Mouse (Mus musculus) forebrain, embryonic 16.5 days (tissue): ENCODE data around the gene Ccdc190. TPM values are rescaled to one million over a fixed set of nuclear protein-coding genes. Genes with fewer than 3 reads are reported as not detected.
A peak's percentile ranks its signal among the peaks of the same experiment; 100 is the strongest.

Experiments
- ATAC-seq: fragments of 200-750 bp; cut with Nextera tagmentation; 2 replicates; pipeline ENCODE4 v1.8.0; 2017; ENCODE audit warnings: mild to moderate bottlenecking, moderate library complexity
- H3K27ac ChIP-seq: fragments of 300-500 bp; sonication (generic); 2 replicates; pipeline ENCODE4 v1.5.1; 2014; ENCODE audit warnings: low read length, control low read depth
- H3K27me3 ChIP-seq: fragments of 300-500 bp; sonication (generic); replicated peaks from 2 replicates; pipeline ENCODE4 v1.6.1; 2014; ENCODE audit warnings: low read length; ENCODE audit not compliant: control insufficient read depth, insufficient read depth
- H3K36me3 ChIP-seq: fragments of 300-500 bp; sonication (generic); 2 replicates; pipeline ENCODE4 v1.6.1; 2014; ENCODE audit not compliant: control insufficient read depth, insufficient read depth
- H3K4me1 ChIP-seq: fragments of 300-500 bp; sonication (generic); replicated peaks from 2 replicates; pipeline ENCODE4 v1.6.1; 2014; ENCODE audit warnings: low read length; ENCODE audit not compliant: control insufficient read depth, insufficient read depth
- H3K4me2 ChIP-seq: fragments of 300-500 bp; sonication (generic); 2 replicates; pipeline ENCODE4 v1.6.1; 2014; ENCODE audit warnings: mild to moderate bottlenecking, low read length, control low read depth
- H3K4me3 ChIP-seq: fragments of 300-500 bp; sonication (generic); replicated peaks from 2 replicates; pipeline ENCODE4 v1.5.1; 2014; ENCODE audit warnings: mild to moderate bottlenecking, low read length, control low read depth
- H3K9ac ChIP-seq: fragments of 300-500 bp; sonication (generic); replicated peaks from 2 replicates; pipeline ENCODE4 v1.6.1; 2014; ENCODE audit warnings: low read depth, low read length, control low read depth
- H3K9me3 ChIP-seq: fragments of 300-500 bp; sonication (generic); 2 replicates; pipeline ENCODE4 v1.6.1; 2016; ENCODE audit warnings: low read length; ENCODE audit not compliant: control insufficient read depth
- WGBS: fragments of 180-500 bp; shearing (Covaris S2); extraction: QIAGEN DNeasy Blood & Tissue Kit; methylation state at CpG from one replicate; pipeline ENCODE4 v1.1.7; 2014; 5-methylcytosine and 5-hydroxymethylcytosine counted together
- polyA plus RNA-seq: library from polyadenylated mRNA; unstranded; fragments of >200 nt; fragmentation: Nextera tagmentation; extraction: Ambion mirVana; gene quantifications from 2 replicates; pipeline ENCODE4 v1.2.1, GENCODE M21; 2015

The Ccdc190 gene
- polyA plus RNA-seq, 1 experiment from 2014 or later = 1.7 TPM

DNA sequence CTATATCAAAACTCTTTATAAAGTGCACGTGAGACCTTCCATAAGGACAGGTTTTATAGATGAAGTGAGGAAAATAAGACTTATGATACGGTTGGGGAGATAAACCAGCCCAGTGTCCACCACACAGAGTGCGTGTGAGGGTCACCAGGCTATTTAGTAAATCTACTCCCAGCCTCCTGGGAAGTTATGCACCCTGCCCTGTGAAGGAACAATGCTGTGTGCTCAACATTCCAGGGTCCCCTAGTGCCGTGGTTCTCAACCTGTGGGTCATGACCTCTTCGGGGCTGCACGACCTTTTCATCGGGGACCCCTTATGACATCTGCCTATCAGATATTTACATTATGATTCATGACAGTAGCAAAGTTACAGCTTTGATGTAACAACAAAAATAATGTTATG lies 19.8 kb downstream of the Ccdc190 start:
- H3K4me3 ChIP-seq = no peak overlapping the region
- WGBS = 86% methylated on average over 7 of the region's 7 CpGs
- H3K4me1 ChIP-seq = no peaks in the 10 kb centered on the region
- H3K9me3 ChIP-seq = peaks cover 7% of the 10 kb centered on the region
- H3K36me3 ChIP-seq = peaks cover 11% of the 10 kb centered on the region
- no peak overlapping the region for H3K4me2 ChIP-seq
- H3K9ac ChIP-seq = no peak overlapping the region
- ATAC-seq = no peak
- no peak overlapping the region for H3K27ac ChIP-seq
- H3K27me3 ChIP-seq = no peaks in the 10 kb centered on the region

DNA sequence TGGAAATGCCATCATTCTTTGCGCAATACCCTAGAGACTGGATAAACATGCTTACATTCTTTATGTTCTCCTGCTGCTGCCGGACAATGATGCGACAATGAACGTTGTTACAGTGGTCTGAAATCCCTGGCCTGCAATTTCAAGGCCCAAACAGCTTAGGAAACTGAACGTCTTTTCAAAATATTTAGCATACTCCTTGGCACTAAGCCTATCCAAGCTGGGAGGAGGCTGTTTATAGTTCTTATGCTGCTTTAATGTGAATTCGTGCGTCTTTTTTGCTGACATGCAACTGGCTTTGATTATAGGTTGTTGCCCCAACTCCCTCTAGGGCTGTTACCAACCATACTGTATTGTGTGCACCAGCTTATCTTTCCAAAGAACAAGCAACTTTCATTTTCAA lies 20.4 kb downstream of the Ccdc190 start:
- Histone ChIP-seq H3K9me3 (peaks cover 7% of the 10 kb centered on the region), H3K4me3 (no peak overlapping the region), H3K27ac (no peak overlapping the region), H3K4me1 (no peaks in the 10 kb centered on the region), H3K9ac (no peak overlapping the region), H3K27me3 (no peaks in the 10 kb centered on the region), H3K4me2 (no peak overlapping the region), H3K36me3 (peaks cover 11% of the 10 kb centered on the region)
- ATAC-seq = no peak
- 78% methylated on average over 7 of the region's 7 CpGs for WGBS

DNA sequence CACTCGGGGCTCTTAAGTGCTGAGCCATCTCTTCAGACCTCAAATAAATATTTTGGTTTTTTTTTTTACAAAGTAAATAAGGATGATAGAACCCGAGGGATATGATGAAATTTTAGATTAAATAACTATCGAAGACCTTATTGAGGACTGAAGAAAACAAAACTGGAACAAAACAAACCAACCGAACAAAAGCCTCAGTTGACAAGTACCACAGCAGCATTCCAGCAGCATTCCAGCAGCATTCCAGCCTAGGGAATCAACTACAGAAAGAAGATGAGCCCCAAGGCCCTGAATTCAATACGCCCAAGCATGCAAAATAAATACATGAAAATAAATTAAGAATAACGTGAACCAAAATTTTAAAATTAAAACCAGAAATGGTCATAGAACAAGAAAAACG lies 21.5 kb downstream of the Ccdc190 start:
- H3K4me1 ChIP-seq = no peaks in the 10 kb centered on the region
- H3K4me3 ChIP-seq = no peak overlapping the region
- H3K4me2 ChIP-seq = no peak overlapping the region
- H3K9me3 ChIP-seq = peaks cover 1% of the 10 kb centered on the region; the same call in 1 of the 2 replicates
- H3K9ac ChIP-seq = no peak overlapping the region
- no peak for ATAC-seq
- H3K36me3 ChIP-seq = peaks cover 20% of the 10 kb centered on the region
- WGBS = 86% methylated on average over 7 of the region's 7 CpGs
- no peak overlapping the region for H3K27ac ChIP-seq
- H3K27me3 ChIP-seq = no peaks in the 10 kb centered on the region

DNA sequence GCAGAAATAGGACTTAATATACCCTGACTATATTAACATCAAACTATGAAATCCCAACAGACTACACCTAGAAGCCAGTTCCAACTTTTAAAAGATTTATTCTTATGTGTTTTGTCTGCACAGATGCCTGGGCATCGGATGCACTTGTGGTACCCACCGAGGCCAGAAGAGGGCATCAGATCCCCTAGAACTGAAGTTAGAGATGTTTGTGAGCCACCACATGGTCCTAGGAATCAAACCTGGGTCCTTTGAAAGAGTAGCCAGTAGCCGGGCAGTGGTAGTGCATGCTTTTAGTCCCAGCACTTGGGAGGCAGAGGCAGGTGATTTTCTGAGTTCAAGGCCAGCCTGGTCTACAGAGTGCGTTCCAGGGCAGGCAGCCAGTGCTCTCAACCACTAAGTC lies 22.2 kb downstream of the Ccdc190 start:
- no peak overlapping the region for H3K27ac ChIP-seq
- peaks cover 24% of the 10 kb centered on the region for H3K36me3 ChIP-seq
- no peak overlapping the region for H3K4me3 ChIP-seq
- no peak overlapping the region for H3K9ac ChIP-seq
- H3K27me3 ChIP-seq = no peaks in the 10 kb centered on the region
- 95% methylated on average over 4 of the region's 4 CpGs for WGBS
- H3K4me1 ChIP-seq = no peaks in the 10 kb centered on the region
- no peak for ATAC-seq
- no peaks in the 10 kb centered on the region for H3K9me3 ChIP-seq
- H3K4me2 ChIP-seq = no peak overlapping the region

DNA sequence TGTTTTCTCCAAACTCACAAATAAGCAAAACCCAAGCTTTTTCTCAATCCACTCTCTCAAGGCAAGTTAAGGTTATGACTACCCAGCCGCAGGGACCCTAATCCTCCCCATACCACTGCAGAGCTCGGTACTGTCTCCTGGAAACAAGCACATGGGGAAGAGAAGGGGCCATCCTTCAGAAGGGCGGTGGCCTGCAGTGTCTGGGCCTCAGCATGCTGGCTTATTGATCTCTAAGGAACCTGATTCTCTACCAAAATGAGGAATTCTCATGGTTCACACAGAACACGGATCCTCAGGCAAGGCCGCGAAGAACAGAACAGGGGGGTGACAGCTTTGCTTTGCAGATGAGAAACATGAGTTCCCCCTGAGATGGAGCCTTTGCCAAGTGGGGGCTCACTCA lies 23.1 kb downstream of the Ccdc190 start:
- Histone ChIP-seq H3K27me3 (no peaks in the 10 kb centered on the region), H3K36me3 (peaks cover 24% of the 10 kb centered on the region), H3K4me3 (no peak overlapping the region), H3K27ac (no peak overlapping the region), H3K4me2 (no peak overlapping the region), H3K4me1 (no peaks in the 10 kb centered on the region), H3K9ac (no peak overlapping the region), H3K9me3 (no peaks in the 10 kb centered on the region)
- ATAC-seq = no peak
- WGBS = 95% methylated on average over 6 of the region's 6 CpGs

DNA sequence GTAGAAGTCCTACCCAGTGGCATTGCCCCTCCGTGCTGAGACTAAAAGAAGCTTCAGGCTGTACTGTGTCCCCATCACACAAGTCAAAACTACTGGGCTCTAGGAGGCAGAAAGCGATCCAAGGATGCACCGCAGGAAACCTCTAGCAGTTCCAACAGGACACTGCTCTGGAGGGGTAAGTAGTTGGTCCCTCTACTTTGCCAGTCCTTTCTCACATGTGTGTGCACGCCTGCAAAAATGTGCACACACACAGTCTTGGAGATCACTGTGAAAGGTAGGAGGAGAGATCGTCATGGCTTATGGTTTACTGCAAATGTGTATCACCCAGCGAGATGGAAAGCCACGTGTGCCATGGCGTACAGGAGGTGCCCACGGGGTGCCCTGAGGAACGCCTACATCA lies 24.2 kb downstream of the Ccdc190 start:
- Histone ChIP-seq H3K4me1 (no peaks in the 10 kb centered on the region), H3K36me3 (peaks cover 29% of the 10 kb centered on the region), H3K9me3 (no peaks in the 10 kb centered on the region), H3K27me3 (no peaks in the 10 kb centered on the region), H3K27ac (no peak overlapping the region), H3K4me3 (no peak overlapping the region), H3K4me2 (no peak overlapping the region), H3K9ac (no peak overlapping the region)
- WGBS = 94% methylated on average over 10 of the region's 10 CpGs
- no peak for ATAC-seq

DNA sequence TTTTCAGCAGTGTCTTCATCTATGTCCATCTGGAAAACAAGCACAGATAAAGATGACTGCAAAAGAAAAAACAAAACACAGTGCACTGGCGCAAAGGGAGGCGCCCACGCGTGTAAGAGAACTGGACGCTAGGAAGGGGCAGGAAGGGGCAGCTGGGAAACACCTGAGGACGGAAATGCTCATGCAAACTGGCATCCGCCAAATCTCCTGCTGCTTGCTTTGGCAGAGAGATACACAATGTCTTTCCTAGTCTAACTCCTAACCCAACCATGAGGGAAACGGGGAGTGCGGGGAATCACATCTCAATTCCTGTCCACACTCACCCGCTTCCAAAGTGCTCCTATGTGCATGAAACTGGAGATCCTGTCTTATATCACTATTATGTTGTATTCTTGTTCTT lies 24.7 kb downstream of the Ccdc190 start:
- no peaks in the 10 kb centered on the region for H3K9me3 ChIP-seq
- H3K9ac ChIP-seq = no peak overlapping the region
- H3K4me3 ChIP-seq = no peak overlapping the region
- H3K4me1 ChIP-seq = no peaks in the 10 kb centered on the region
- WGBS = 99% methylated on average over 10 of the region's 10 CpGs
- no peak overlapping the region for H3K4me2 ChIP-seq
- H3K27me3 ChIP-seq = no peaks in the 10 kb centered on the region
- no peak overlapping the region for H3K27ac ChIP-seq
- ATAC-seq = no peak
- H3K36me3 ChIP-seq = peaks cover 32% of the 10 kb centered on the region

DNA sequence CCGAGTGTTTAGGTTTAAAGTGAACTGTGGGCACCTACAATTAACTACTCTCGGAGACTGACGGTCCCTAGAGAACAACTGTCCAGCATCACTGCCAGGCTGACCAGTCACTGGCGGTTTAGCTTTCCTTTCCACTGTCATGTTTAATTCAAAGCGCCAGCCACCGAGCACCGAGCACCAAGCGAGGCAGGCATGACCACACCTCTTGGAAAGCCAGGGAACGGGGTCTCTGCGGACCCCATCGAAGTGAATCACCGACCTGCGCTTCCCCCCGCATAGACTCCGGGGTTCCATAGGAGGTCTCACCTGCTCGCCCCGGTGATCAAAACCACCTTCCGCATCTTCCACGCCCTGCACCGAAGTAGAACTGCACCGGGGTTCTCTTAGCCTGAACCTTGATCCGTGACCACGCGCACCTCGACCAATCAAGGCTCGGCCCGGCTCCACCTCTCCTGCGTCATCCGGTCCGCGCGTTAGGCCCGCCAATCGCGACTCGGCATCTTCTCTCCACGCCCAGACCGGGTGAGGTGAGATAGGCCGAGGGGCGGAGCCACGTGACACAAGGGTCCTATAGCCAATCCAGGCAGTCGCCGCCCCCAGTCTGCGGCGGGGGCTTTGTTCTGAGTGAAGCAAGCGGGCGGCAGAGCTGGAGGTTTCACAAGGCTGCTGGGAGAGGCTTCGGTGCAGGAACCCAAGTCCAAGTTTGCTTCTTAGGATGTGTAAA lies 40.5 kb downstream of the Ccdc190 start, which contains the start of gene Hsd17b7:
Hsd17b7 (minus strand) TSS at position 450 of the 724 bp plus-strand sequence.
- peak; percentile 100 for ATAC-seq
- H3K27ac ChIP-seq = peak within 1 kb of the TSS; percentile 82
- H3K4me3 ChIP-seq = peak within 1 kb of the TSS; percentile 76
- under 1% methylated on average over 48 of the region's 48 CpGs for WGBS
- no peaks in the 10 kb centered on the region for H3K27me3 ChIP-seq
- peak within 1 kb of the TSS; percentile 81 for H3K4me2 ChIP-seq
- H3K4me1 ChIP-seq = peaks cover 10% of the 10 kb centered on the region
- peaks cover 7% of the 10 kb centered on the region; the same call in 1 of the 2 replicates for H3K36me3 ChIP-seq
- H3K9ac ChIP-seq = peak within 1 kb of the TSS; percentile 60
- no peaks in the 10 kb centered on the region for H3K9me3 ChIP-seq

DNA sequence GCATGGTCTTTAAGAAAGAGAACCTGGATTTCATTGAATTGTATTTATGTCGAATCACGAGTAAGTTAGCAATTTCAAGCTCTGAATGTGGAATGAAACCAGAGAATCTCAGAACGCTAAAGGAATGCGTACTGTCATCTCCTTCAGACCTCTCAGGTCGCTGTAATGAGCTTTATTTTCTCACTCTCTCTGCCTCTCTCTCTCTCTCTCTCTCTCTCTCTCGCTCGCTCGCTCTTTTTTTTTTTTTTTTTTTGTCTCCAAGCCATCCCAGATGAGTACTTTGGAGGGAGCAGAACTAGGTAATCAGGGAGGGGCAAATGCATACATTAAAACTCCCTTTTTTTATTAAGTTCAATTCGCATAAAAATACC lies 41.1 kb downstream of the Ccdc190 start:
- ATAC-seq = peak; percentile 60
- H3K4me3 ChIP-seq = peak overlapping the region; percentile 76
- H3K9me3 ChIP-seq = no peaks in the 10 kb centered on the region
- no peaks in the 10 kb centered on the region for H3K27me3 ChIP-seq
- peak overlapping the region; percentile 60 for H3K9ac ChIP-seq
- peak overlapping the region; percentile 82 for H3K27ac ChIP-seq
- WGBS = under 1% methylated on average over 9 of the region's 9 CpGs
- peaks cover 10% of the 10 kb centered on the region for H3K4me1 ChIP-seq
- peak overlapping the region; percentile 69 for H3K4me2 ChIP-seq
- peaks cover 7% of the 10 kb centered on the region; the same call in 1 of the 2 replicates for H3K36me3 ChIP-seq
